Mouse (Mus musculus) hindbrain, embryonic 14.5 days (tissue): ENCODE measurements at regions not wholly inside any gene's neighbourhood (a gene's known extent, or its start where the extent isn't known, plus 50 kb on each side); places are given as distances from the start of the nearest gene placed in this dataset.

ENCODE experiments used
- ATAC-seq: fragments of 200-750 bp; cut with Nextera tagmentation; 2 replicates; pipeline ENCODE4 v1.8.0; 2017; ENCODE audit warnings: moderate number of reproducible peaks, mild to moderate bottlenecking, moderate TSS enrichment, moderate library complexity; ENCODE audit not compliant: low FRiP score
- DNase-seq: peaks from one replicate; pipeline ENCODE4 v3.0.0-alpha.2; 2015; ENCODE audit warnings: low spot score
- H3K27ac ChIP-seq: fragments of 300-500 bp; sonication (generic); 2 replicates; pipeline ENCODE4 v1.5.1; 2014; ENCODE audit warnings: mild to moderate bottlenecking, moderate library complexity
- H3K27me3 ChIP-seq: fragments of 300-500 bp; sonication (generic); 2 replicates; pipeline ENCODE4 v1.6.1; 2014; ENCODE audit warnings: mild to moderate bottlenecking, low read length, mixed read lengths; ENCODE audit not compliant: control insufficient read depth, insufficient read depth
- H3K36me3 ChIP-seq: fragments of 300-500 bp; sonication (generic); replicated peaks from 2 replicates; pipeline ENCODE4 v1.6.1; 2014; ENCODE audit not compliant: control insufficient read depth, insufficient read depth
- H3K4me1 ChIP-seq: fragments of 300-500 bp; sonication (generic); replicated peaks from 2 replicates; pipeline ENCODE4 v1.6.1; 2014; ENCODE audit warnings: antibody characterized with exemption, low read length, mixed read lengths; ENCODE audit not compliant: control insufficient read depth, insufficient read depth
- H3K4me2 ChIP-seq: fragments of 300-500 bp; sonication (generic); replicated peaks from 2 replicates; pipeline ENCODE4 v1.6.1; 2014; ENCODE audit warnings: mild to moderate bottlenecking, moderate library complexity
- H3K4me3 ChIP-seq: fragments of 300-500 bp; sonication (generic); replicated peaks from 2 replicates; pipeline ENCODE4 v1.5.1; 2014; ENCODE audit warnings: mild to moderate bottlenecking, low read length
- H3K9ac ChIP-seq: fragments of 300-500 bp; sonication (generic); 2 replicates; pipeline ENCODE4 v1.6.1; 2014
- H3K9me3 ChIP-seq: fragments of 300-500 bp; sonication (generic); 2 replicates; pipeline ENCODE4 v1.6.1; 2016; ENCODE audit warnings: low read length; ENCODE audit not compliant: control insufficient read depth
- WGBS: fragments of 180-500 bp; shearing (Covaris S2); extraction: QIAGEN DNeasy Blood & Tissue Kit; methylation state at CpG from one replicate; pipeline ENCODE4 v1.1.7; 2014; 5-methylcytosine and 5-hydroxymethylcytosine counted together

DNA sequence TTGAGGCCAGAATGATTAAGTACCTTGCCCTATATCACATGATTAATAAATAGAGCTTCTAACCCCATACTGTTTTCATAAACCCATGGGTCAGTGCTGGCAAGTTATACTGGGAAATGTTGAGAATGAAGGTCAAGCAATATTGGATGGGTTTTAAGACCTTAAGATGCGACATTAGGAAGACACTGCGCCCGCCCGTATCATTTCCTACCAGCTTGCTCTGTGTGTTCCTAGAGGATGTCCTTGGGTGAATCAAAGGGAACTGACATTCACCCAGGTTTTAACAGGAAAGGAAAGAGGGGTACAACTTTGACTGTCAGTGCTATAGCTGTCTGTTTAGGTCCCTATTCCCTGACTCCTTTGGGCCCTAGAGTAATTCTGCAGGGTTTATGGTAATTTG, 90.0 kb upstream of the Tnr start:
- no peak overlapping the region for H3K27ac ChIP-seq
- H3K4me2 ChIP-seq = no peak overlapping the region
- H3K4me1 ChIP-seq = no peaks in the 10 kb centered on the region
- DNase-seq (no peak), ATAC-seq (no peak)
- H3K4me3 ChIP-seq = no peak overlapping the region
- H3K36me3 ChIP-seq = no peaks in the 10 kb centered on the region
- H3K9me3 ChIP-seq = no peaks in the 10 kb centered on the region
- H3K9ac ChIP-seq = no peak overlapping the region
- 94% methylated on average over 4 of the region's 4 CpGs for WGBS
- H3K27me3 ChIP-seq = no peaks in the 10 kb centered on the region

- no peaks in the 10 kb centered on the region; the same call in 1 of the 2 replicates for H3K4me1 ChIP-seq
- ATAC-seq = no peak
- DNase-seq = no peak
- no peak overlapping the region for H3K27ac ChIP-seq
- H3K27me3 ChIP-seq = no peaks in the 10 kb centered on the region
- H3K9me3 ChIP-seq = no peaks in the 10 kb centered on the region
- H3K9ac ChIP-seq = no peak overlapping the region
- no peak overlapping the region for H3K4me2 ChIP-seq
- H3K36me3 ChIP-seq = no peaks in the 10 kb centered on the region
- 90% methylated on average over 1 of the region's 1 CpGs for WGBS
- no peak overlapping the region for H3K4me3 ChIP-seq
Measured at GRCm38 (mm10) chr1:159440770-159441169, 82.8 kb upstream of the Tnr start.

- no peak for ATAC-seq
- no peaks in the 10 kb centered on the region; the same call in 1 of the 2 replicates for H3K4me1 ChIP-seq
- WGBS = 88% methylated on average over 1 of the region's 1 CpGs
- H3K27me3 ChIP-seq = no peaks in the 10 kb centered on the region
- H3K9me3 ChIP-seq = no peaks in the 10 kb centered on the region
- H3K4me3 ChIP-seq = no peak overlapping the region
- no peak for DNase-seq
- no peak overlapping the region for H3K27ac ChIP-seq
- no peak overlapping the region for H3K4me2 ChIP-seq
- no peak overlapping the region for H3K9ac ChIP-seq
- no peaks in the 10 kb centered on the region for H3K36me3 ChIP-seq
Measured at GRCm38 (mm10) chr1:159444093-159444492, 79.5 kb upstream of the Tnr start.

GRCm38 (mm10) chr1:159445465-159445864, 78.1 kb upstream of the Tnr start:
- Histone ChIP-seq H3K27me3 (no peaks in the 10 kb centered on the region), H3K9ac (no peak overlapping the region), H3K9me3 (no peaks in the 10 kb centered on the region), H3K4me3 (no peak overlapping the region), H3K27ac (no peak overlapping the region), H3K4me1 (no peaks in the 10 kb centered on the region; the same call in 1 of the 2 replicates), H3K36me3 (no peaks in the 10 kb centered on the region), H3K4me2 (no peak overlapping the region)
- ATAC-seq (no peak), DNase-seq (no peak)
- 59% methylated on average over 1 of the region's 1 CpGs for WGBS

- WGBS = 82% methylated on average over 3 of the region's 3 CpGs
- Histone ChIP-seq H3K4me2 (no peak overlapping the region), H3K4me3 (no peak overlapping the region), H3K27ac (no peak overlapping the region), H3K36me3 (no peaks in the 10 kb centered on the region), H3K4me1 (no peaks in the 10 kb centered on the region), H3K9ac (no peak overlapping the region), H3K9me3 (no peaks in the 10 kb centered on the region), H3K27me3 (no peaks in the 10 kb centered on the region)
- ATAC-seq = no peak
- DNase-seq = no peak
Measured at GRCm38 (mm10) chr1:159451462-159451861, 72.1 kb upstream of the Tnr start.

DNA sequence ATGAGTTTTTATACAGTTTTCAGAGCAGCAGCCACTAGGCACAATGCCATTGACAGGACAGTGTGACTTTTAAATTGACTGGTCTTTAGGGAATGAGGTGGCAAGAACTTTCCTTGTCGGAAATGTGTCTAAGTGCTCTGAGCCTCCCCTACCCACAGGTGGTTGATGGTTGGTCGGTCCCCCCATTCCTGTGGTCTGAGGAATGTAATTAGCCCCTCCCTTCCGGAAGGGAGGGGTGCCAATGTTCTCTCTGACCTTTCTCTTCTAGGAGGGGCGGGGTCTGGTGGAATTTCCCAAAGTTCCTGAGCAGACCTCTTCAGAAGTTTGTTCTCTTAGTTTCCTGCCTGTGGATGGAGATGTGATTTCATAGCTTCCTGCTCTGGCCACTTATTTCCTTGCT, 62.7 kb upstream of the Tnr start:
- WGBS = 83% methylated on average over 4 of the region's 4 CpGs
- Histone ChIP-seq H3K27me3 (no peaks in the 10 kb centered on the region), H3K36me3 (no peaks in the 10 kb centered on the region), H3K9ac (no peak overlapping the region), H3K4me2 (no peak overlapping the region), H3K4me3 (no peak overlapping the region), H3K9me3 (0 out of 2 replicates have a peak, but pooled peaks cover 5% of the 10 kb centered on the region), H3K4me1 (no peaks in the 10 kb centered on the region), H3K27ac (no peak overlapping the region)
- DNase-seq = no peak
- no peak for ATAC-seq

- ATAC-seq (no peak), DNase-seq (no peak)
- no peaks in the 10 kb centered on the region for H3K36me3 ChIP-seq
- no peaks in the 10 kb centered on the region for H3K9me3 ChIP-seq
- no peak overlapping the region for H3K9ac ChIP-seq
- H3K27me3 ChIP-seq = no peaks in the 10 kb centered on the region
- H3K4me2 ChIP-seq = no peak overlapping the region
- no peak overlapping the region for H3K27ac ChIP-seq
- H3K4me1 ChIP-seq = no peaks in the 10 kb centered on the region
- H3K4me3 ChIP-seq = no peak overlapping the region
Measured at GRCm38 (mm10) chr1:159470941-159471340, 52.6 kb upstream of the Tnr start.
